8 mouse cellular contexts compared by ENCODE assay signal in the genomic region with DNA sequence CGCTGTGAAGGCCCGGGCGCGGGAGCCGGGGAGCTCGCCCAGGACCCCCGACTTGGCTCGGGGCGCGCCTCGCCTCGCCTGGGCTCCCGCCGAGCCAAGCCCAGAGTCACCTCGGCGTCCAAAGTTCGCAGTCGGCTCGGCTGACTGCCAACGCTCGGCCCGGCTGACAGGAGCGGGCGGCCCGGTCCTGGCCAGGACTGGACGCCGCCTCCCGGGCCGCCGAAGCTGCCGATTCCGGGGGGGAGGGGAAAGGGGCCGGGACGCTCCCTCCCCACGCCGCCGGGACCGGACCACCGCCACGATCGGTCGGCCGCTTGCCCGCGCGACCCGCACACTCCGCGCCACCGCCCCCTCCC. TPM values are rescaled to one million over a fixed set of nuclear protein-coding genes. Genes with fewer than 3 reads are reported as not detected.
DNase-seq lines count a peak whose midpoint lies in the region; ATAC-seq and TF ChIP-seq lines count a peak whose summit lies in the region.

No protein-coding gene starts in this region.

- peak overlapping the region; percentile 88 for H3K27ac ChIP-seq in brown adipose tissue, adult 24 weeks (replicated peaks; ENCODE audit: low read depth, low read length)
- H3K27ac ChIP-seq in heart, postnatal 0 days (ENCODE audit: low read depth): peak overlapping the region; percentile 97
- H3K27ac ChIP-seq in midbrain, embryonic 14.5 days (replicated peaks; ENCODE audit: low read depth, low read length): peak overlapping the region; percentile 96

- H3K36me3 ChIP-seq in heart, postnatal 0 days (replicated peaks; ENCODE audit: control insufficient read depth, insufficient read depth, low read length): no peaks in the 10 kb centered on the region
- no peaks in the 10 kb centered on the region for H3K36me3 ChIP-seq in midbrain, embryonic 14.5 days (ENCODE audit: control insufficient read depth, insufficient read depth, low read length)

- H3K4me1 ChIP-seq in brown adipose tissue, adult 24 weeks (ENCODE audit: control insufficient read depth, insufficient read depth, insufficient read length, low read length): peaks cover 10% of the 10 kb centered on the region
- peaks cover 37% of the 10 kb centered on the region for H3K4me1 ChIP-seq in heart, postnatal 0 days (ENCODE audit: control insufficient read depth, insufficient read depth)
- peaks cover 19% of the 10 kb centered on the region for H3K4me1 ChIP-seq in midbrain, embryonic 14.5 days (ENCODE audit: control insufficient read depth, insufficient read depth, low read length)

- DNase-seq in embryo, embryonic 10 days (ENCODE audit: low spot score): peak; percentile 17
- no peak for DNase-seq in embryo, embryonic 11 days
- DNase-seq in heart, postnatal 0 days (ENCODE audit: low spot score): no peak
- DNase-seq in kidney, postnatal 4 days: peak; percentile 82 to 90
- no peak for DNase-seq in midbrain, embryonic 14.5 days
- no peak for DNase-seq in cerebellum, postnatal 4 days (ENCODE audit: low spot score in 2 of 2)
- DNase-seq in layer of hippocampus, postnatal 10 days (ENCODE audit: low spot score in 2 of 2): no peak

- H3K4me3 ChIP-seq in brown adipose tissue, adult 24 weeks (ENCODE audit: insufficient read depth, low read depth, low read length): peak overlapping the region; percentile 82
- peak overlapping the region; percentile 95 for H3K4me3 ChIP-seq in heart, postnatal 0 days (ENCODE audit: low read depth, low read length)
- peak overlapping the region; percentile 99 for H3K4me3 ChIP-seq in midbrain, embryonic 14.5 days (replicated peaks; ENCODE audit: low read depth, low read length)

- no peaks in the 10 kb centered on the region for H3K9me3 ChIP-seq in heart, postnatal 0 days (replicated peaks; ENCODE audit: control insufficient read depth, low read length)
- H3K9me3 ChIP-seq in midbrain, embryonic 14.5 days (ENCODE audit: control insufficient read depth, low read length): no peaks in the 10 kb centered on the region

- TF ChIP-seq EP300 in heart, postnatal 0 days (IDR thresholded peaks at IDR 0.05; ENCODE audit: low read depth): no peak

- peak; percentile 37 for ATAC-seq in heart, postnatal 0 days (ENCODE audit: insufficient read depth, low read depth)
- ATAC-seq in midbrain, embryonic 14.5 days (ENCODE audit: low FRiP score, low TSS enrichment): peak; percentile 34

- under 1% methylated on average over 34 of the region's 50 CpGs for WGBS in heart, postnatal 0 days
- under 1% methylated on average over 50 of the region's 50 CpGs for WGBS in midbrain, embryonic 14.5 days

- H3K9ac ChIP-seq in heart, postnatal 0 days (replicated peaks; ENCODE audit: low read depth, low read length): peak overlapping the region; percentile 95
- H3K9ac ChIP-seq in midbrain, embryonic 14.5 days (replicated peaks; ENCODE audit: low read length): peak overlapping the region; percentile 82

- peak overlapping the region; percentile 92 for H3K4me2 ChIP-seq in heart, postnatal 0 days (ENCODE audit: low read depth, low read length)
- peak overlapping the region; percentile 85 for H3K4me2 ChIP-seq in midbrain, embryonic 14.5 days (ENCODE audit: low read length)

- no peak for TF ChIP-seq CTCF in heart, postnatal 0 days (IDR thresholded peaks at IDR 0.05; ENCODE audit: low read depth)

- no peaks in the 10 kb centered on the region for H3K27me3 ChIP-seq in heart, postnatal 0 days (ENCODE audit: control insufficient read depth, insufficient read depth, low read length)
- H3K27me3 ChIP-seq in midbrain, embryonic 14.5 days (ENCODE audit: control insufficient read depth, insufficient read depth, low read length): no peaks in the 10 kb centered on the region

RNA-seq across cellular contexts. Expression of a gene that starts 0.3 kb away (rescaled TPM):
- polyA plus RNA-seq in brown adipose tissue, adult 24 weeks (2012; ENCODE audit: insufficient read depth, insufficient read length, missing spikeins): 32.4 and 45.1 TPM in 2 replicates
- total RNA-seq in heart, postnatal 0 days (2014; rRNA removed; ENCODE audit: low replicate concordance): 58.8 and 90.6 TPM in 2 replicates
- polyA plus RNA-seq in heart, postnatal 0 days (2015; fragmentation: Nextera tagmentation; extraction: Ambion mirVana): 31.1 and 32.4 TPM in 2 replicates
- 56.9 and 74.1 TPM in 2 replicates for polyA plus RNA-seq in midbrain, embryonic 14.5 days (2014; fragmentation: Nextera tagmentation; extraction: Ambion mirVana)
- total RNA-seq in layer of hippocampus, postnatal 10 days (2021): 10 to 100 TPM; 92.2 TPM

Comparison
In these comparisons a context has a peak if more than half of its experiments do, and no peak if none do; other contexts are left out.
1. DNase-seq: peak in embryo, embryonic 10 days (single experiment) and kidney, postnatal 4 days (2 of 2); none in embryo, embryonic 11 days (single experiment), heart, postnatal 0 days (single experiment), midbrain, embryonic 14.5 days (single experiment), cerebellum, postnatal 4 days (0 of 2) and layer of hippocampus, postnatal 10 days (0 of 2).
2. Peak in every context shown above with its lines, with median percentiles within 50 percentile points of each other: H3K27ac ChIP-seq and H3K4me3 ChIP-seq.